Mouse (Mus musculus): ENCODE data around the gene Nrip1.
"Not testable (repeated sequence)": the region's sequence is repeated elsewhere in the genome, so short reads cannot be mapped to it uniquely, and the experiment has no call there.

The Nrip1 gene

GRCm38 (mm10) chr16:76373671-76374091 lies at the start of gene Nrip1:
Nrip1 (minus strand) TSS chr16:76373827.
- peak; percentile 72 for DNase-seq (ENCODE audit: low read depth, low spot score)

GRCm38 (mm10) chr16:76422531-76422930 lies 48.9 kb upstream of the Nrip1 start:
- DNase-seq (ENCODE audit: low read depth, low spot score), result no peak

GRCm38 (mm10) chr16:76419849-76420248 lies 46.2 kb upstream of the Nrip1 start:
- no peak for DNase-seq (ENCODE audit: low read depth, low spot score)

- no peak for DNase-seq (ENCODE audit: low read depth, low spot score)
Observed at GRCm38 (mm10) chr16:76416477-76416876, 42.9 kb upstream of the Nrip1 start.

GRCm38 (mm10) chr16:76416060-76416438 lies 42.4 kb upstream of the Nrip1 start:
- DNase-seq (ENCODE audit: low read depth, low spot score), result no peak

- no peak for DNase-seq (ENCODE audit: low read depth, low spot score)
Observed at GRCm38 (mm10) chr16:76415407-76416059, 41.9 kb upstream of the Nrip1 start.

- peak; percentile 49 for DNase-seq (ENCODE audit: low read depth, low spot score)
Observed at GRCm38 (mm10) chr16:76414528-76414927, 40.9 kb upstream of the Nrip1 start.

- DNase-seq (ENCODE audit: low read depth, low spot score), result no peak
Observed at GRCm38 (mm10) chr16:76413581-76413980, 40.0 kb upstream of the Nrip1 start.

- no peak for DNase-seq (ENCODE audit: low read depth, low spot score)
Observed at GRCm38 (mm10) chr16:76409355-76409722, 35.7 kb upstream of the Nrip1 start.

GRCm38 (mm10) chr16:76408696-76409354 lies 35.2 kb upstream of the Nrip1 start:
- DNase-seq (ENCODE audit: low read depth, low spot score), result no peak

- peak; percentile 37 for DNase-seq (ENCODE audit: low read depth, low spot score)
Observed at GRCm38 (mm10) chr16:76408241-76408640, 34.6 kb upstream of the Nrip1 start.

- DNase-seq (ENCODE audit: low read depth, low spot score), result peak; percentile 90
Observed at GRCm38 (mm10) chr16:76407321-76407920, 33.8 kb upstream of the Nrip1 start.

- no peak for DNase-seq (ENCODE audit: low read depth, low spot score)
Observed at GRCm38 (mm10) chr16:76406897-76407296, 33.3 kb upstream of the Nrip1 start.

- DNase-seq (ENCODE audit: low read depth, low spot score), result peak; percentile 54
Observed at GRCm38 (mm10) chr16:76406319-76406718, 32.7 kb upstream of the Nrip1 start.

- DNase-seq (ENCODE audit: low read depth, low spot score), result not testable (repeated sequence)
Observed at GRCm38 (mm10) chr16:76403305-76403704, 29.7 kb upstream of the Nrip1 start.

- DNase-seq (ENCODE audit: low read depth, low spot score), result no peak
Observed at GRCm38 (mm10) chr16:76396512-76396911, 22.9 kb upstream of the Nrip1 start.

- DNase-seq (ENCODE audit: low read depth, low spot score), result no peak
Observed at GRCm38 (mm10) chr16:76393267-76393666, 19.6 kb upstream of the Nrip1 start.

- no peak for DNase-seq (ENCODE audit: low read depth, low spot score)
Observed at GRCm38 (mm10) chr16:76386496-76386895, 12.9 kb upstream of the Nrip1 start.

- DNase-seq (ENCODE audit: low read depth, low spot score), result no peak
Observed at GRCm38 (mm10) chr16:76386071-76386470, 12.4 kb upstream of the Nrip1 start.

GRCm38 (mm10) chr16:76377211-76377610 lies 3.6 kb upstream of the Nrip1 start:
- DNase-seq (ENCODE audit: low read depth, low spot score), result no peak

- DNase-seq (ENCODE audit: low read depth, low spot score), result no peak
Observed at GRCm38 (mm10) chr16:76376661-76377060, 3.0 kb upstream of the Nrip1 start.

- DNase-seq (ENCODE audit: low read depth, low spot score), result peak; percentile 91
Observed at GRCm38 (mm10) chr16:76372941-76373561, 576 bp downstream of the Nrip1 start.

Measured in skeletal muscle tissue, adult 2 months (tissue).